Mouse (Mus musculus) urinary bladder, postnatal 10 days (tissue): ENCODE results near the gene Arid5b.

Source experiments
- DNase-seq: peaks from one replicate; pipeline ENCODE4 v3.0.0; 2022; ENCODE audit warnings: low spot score

The Arid5b gene

DNA sequence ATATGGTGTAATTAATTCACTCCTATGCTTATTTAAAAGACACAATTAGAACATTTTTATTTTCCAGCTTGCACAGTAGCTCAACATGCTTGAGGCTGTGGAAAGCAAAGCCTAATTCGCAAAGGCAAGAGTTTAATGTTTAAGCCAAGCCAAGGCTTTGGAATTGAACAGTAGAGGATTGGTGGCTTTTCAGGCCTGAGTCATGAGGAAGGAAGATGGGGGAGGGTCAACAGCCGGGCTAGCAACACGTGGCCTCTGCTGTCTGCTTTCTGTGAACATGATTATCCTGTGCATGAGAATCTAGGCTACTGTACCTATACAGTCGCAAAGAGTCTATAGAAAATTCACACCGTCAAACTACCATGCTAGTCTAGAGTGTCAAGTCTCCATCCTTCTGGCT is 9.9 kb downstream of the Arid5b start:
- no peak for DNase-seq

DNA sequence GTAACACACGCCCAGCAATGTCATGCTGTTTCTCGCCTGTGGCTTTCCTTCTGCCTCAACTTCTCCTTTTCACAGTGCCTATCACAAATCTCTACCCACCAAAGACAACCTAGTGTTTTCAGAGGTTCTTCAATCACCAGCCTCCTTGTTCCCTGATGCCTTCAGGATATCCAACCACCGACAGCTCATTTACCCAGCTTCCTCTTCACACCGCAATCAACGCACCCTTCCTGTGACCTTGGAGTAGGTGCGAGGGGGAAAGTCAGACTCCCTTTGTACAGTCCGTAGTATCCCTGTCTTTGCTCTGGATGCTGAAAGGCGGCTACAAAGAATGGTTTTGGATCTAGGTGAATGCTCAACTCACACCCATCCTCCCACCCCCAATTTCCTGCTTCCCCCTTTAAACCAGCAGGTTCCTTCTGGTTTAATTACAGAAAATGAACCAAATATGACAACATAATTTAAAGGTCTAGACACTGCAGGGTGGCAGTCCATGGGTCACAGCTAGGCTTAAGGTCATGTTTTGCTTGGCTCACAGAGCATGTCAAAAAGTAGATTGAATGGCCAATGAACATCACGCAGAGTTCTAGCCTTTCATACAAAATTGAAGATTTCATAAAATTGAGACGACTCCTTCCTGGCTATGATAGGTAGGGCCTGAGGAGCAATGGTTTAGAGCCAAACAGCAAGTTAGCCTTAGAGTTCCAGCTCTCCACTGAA is 14.4 kb downstream of the Arid5b start:
- DNase-seq: no peak

- DNase-seq: no peak
Observed at GRCm38 (mm10) chr10:68263296-68263968, 15.1 kb downstream of the Arid5b start.

DNA sequence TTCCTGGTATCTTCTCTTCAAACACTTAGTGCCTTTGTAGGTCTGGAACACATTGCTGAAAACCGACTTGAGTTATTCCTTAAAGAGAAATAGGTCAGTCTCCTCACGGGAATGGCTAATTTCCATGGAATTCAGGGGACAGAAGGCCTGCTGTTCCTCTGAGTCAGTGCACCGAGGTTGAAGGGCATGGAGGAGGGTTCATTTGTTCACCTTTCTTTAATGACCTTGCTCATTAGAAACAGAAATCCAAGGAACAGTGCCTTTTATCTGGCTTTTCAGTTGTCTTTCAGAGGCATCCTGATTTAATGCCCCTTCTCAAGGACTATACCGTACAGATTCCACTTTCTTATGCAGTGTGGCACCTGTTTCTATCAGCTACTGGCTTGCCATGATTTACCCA is 18.9 kb downstream of the Arid5b start:
- no peak for DNase-seq

- DNase-seq: no peak
Observed at GRCm38 (mm10) chr10:68257358-68258056, 21.0 kb downstream of the Arid5b start.

DNA sequence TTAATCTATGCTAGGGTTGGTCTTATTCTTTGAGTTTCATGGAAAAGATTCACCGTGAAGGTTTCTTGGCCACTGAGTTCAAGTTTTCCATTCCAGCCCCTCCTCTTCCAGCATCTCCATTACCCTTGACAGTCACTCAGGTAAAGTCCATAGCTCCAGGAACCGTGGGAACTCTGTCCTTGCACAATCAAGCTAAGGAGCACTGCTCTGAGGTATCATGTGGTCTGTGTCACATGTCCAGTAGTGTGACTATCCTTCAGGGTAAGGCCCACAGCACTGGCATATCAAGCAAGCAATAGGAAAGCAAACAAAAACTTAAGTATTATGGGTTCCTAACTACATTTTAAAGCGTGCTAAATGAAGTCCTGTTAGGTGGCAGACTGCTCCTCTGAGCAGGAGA is 22.4 kb downstream of the Arid5b start:
- DNase-seq: no peak

GRCm38 (mm10) chr10:68253452-68254117 is 25.0 kb downstream of the Arid5b start:
- DNase-seq: no peak

DNA sequence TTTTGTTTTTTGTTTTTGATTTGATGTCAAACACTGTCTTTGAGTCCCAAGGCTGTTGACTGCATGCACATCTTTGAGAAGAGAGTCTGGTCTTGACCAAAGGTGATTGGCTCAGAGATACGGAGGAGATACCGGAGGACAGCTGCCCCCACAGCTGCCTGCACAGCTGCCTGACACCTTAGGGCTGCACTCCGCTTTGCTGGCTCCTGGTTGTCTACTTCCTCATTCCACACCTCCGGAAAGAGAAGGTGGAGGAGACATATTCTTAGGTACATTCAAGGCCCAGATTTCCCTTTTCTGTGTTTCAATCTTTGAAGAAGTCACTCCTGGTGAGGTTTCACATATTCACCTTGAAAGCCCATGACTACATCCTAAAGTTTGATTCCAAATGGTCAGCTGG is 25.9 kb downstream of the Arid5b start:
- no peak for DNase-seq

DNA sequence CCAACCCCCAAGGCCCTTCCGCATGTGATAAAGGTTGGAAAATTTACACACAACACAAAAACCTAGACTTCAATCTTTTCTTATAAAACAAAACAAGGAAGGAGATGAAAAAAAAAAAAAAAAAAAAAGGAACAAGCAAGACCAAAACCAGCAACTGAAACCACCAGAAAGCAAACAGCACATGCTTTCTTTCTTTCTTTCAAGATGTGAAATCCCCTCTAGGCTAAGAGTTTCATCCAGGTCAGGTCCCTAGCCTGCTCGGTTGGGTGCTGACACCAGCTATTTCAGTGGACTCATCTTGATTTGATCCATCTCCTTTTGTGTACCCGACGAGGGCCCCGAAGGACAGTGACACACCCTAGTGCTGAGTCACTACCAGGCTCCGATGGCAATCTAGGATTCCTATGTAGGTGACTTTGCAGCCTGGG is 29.2 kb downstream of the Arid5b start:
- no peak for DNase-seq

DNA sequence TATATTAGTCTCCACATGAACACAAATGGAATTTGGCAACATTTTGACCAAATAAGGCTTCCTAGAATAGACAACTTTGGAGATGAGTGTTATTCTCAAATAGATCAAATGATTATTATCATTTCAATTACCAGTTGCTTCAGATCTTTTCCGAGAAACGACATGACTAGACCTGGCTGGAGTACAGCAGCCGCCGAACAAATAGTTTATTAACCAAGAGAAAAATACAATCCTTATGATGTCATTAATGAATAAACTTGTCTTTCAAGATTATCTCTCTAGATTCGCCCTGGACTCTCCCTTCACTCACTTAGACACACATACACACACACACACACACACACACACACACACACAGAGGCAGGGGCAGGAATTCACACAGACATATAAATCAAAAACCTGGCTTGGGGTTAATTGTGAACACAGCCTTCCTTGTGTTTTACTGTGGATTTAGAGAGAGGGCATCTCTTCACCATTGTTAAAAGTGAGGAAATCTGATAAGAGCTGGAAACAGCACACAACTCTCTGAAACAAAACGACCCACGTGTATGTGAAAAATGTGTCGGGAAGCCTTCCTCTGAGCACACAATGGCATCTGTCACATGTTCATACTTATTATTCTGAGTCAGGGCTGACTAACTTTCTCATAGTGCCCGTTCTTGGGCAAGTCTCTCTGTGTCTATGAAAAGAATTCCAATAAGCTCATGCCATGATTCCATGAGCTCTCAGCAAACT is 30.1 kb downstream of the Arid5b start:
- no peak for DNase-seq

DNA sequence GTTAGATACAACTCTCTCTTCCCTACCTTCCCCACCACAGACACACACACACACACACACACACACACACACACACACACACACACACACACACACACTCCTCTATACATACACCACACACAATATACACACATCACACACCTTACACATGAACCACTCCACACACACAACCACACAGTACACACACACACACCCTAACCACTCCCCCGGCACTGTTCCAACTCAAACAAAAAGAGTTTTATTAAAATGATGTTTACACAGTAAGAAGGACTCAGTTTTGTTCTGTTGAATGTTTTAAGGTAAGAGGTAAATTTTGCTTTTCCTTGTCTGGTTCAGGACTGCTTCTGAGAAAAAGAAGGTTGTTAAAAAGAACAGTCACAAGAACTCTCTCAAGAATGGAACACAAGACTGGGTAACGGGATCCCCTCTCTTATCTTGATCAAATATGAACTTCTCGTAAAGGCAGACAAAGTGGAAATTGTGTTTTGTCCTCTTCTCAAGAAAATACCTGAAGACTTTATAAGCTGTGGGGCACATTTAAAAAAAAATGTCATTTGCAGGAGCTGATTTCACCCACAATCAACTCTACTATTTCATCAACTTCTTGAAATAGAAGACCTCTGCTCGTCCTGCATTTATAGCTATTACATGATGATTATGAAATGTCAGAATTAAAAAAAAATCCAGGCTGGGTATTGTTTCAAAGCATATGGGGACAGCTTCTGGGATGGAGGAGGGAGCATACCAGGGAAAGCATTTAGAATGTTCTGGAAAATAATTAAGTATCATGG is 30.9 kb downstream of the Arid5b start:
- no peak for DNase-seq

DNA sequence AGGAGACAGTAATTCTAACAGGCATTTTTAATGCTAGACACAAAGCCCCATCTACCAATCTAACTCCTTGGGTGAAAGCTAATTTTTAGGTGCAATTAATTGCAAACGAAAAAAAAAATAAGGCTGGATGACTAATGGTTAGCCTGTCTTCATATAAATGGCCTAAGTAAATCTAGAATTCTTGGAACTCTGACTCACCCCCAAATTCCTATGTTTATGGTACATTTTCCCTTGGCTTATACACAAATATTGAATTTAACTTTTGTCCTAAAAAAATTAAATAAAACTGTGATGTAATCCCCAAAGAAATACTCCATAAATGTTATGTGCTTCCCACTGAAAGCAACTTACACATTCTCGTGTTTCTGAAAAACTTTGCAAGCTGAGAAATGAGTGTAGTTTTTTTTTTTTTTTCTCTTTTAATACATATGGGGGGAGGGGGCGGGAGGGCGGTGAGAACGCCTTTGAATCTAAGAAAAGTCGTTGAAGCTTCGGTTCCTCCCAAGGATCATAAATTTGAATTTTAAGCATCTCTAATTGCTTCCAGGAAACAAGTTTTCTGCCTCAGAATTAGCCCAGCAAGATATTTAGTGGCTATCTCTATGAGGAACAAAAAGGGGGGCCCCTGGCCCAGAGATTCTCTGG is 31.8 kb downstream of the Arid5b start:
- no peak for DNase-seq

- no peak for DNase-seq
Observed at GRCm38 (mm10) chr10:68240804-68241485, 37.6 kb downstream of the Arid5b start.

DNA sequence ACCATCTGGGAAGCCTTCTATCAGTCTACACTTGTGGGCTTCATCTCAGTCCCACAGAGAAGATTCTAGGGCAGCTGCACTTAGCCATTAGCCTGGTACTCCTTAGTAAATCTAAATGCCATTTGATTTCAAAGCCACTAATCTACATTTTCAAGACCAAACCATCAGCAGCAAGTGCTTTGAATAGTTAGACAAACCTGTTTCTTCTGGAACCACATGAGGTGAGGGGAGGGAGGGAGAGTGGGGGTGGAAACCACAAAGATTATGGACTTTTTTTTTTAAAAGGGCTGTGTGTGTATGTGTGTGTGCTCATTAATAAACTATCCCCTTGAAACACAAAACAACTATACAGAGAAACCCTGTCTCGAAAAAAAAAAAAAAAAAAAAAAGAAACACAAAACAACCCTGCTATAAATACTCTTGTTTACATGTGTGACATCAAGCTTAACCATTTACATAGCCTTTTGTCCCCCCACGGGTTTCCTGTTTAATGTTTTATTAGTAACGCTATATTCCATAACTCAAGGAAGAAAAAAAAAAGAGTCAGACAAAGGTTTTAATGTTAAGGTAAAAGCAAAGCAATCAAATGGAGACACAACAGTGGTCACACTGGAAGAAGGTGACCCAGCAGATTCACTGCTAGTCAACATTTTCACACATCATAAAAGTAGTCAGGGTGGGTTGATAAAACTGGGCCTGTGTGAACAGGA is 38.3 kb downstream of the Arid5b start:
- no peak for DNase-seq

DNA sequence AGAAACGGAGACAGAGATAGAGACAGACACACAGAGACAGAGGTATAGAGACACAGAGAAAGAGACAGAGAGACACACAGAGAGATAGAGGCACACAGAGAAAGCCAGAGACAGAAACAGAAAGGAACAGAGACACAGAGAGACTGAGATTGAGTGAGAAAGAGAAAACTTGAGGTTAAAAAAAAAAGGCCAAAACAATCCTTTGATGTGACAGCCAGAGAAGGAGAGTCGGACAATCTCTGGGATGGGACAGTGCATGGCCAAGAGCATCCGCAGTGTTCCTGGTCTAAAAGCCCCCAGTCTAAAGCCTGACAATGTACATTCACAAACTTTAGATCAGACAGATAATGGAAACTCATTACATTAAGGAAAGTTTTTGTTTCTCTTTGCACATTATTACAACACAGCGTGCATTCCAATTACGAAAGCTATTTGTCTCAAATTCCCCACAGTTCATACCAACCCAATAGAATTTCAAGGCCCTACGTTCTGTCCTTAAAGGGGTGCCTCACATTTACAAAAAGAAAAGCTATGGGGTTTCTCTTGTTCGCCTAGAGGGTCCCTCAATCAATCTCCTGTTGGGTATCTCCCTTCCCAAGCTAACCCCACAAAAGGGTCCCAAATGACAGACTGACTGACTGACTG is 39.0 kb downstream of the Arid5b start:
- DNase-seq: no peak

DNA sequence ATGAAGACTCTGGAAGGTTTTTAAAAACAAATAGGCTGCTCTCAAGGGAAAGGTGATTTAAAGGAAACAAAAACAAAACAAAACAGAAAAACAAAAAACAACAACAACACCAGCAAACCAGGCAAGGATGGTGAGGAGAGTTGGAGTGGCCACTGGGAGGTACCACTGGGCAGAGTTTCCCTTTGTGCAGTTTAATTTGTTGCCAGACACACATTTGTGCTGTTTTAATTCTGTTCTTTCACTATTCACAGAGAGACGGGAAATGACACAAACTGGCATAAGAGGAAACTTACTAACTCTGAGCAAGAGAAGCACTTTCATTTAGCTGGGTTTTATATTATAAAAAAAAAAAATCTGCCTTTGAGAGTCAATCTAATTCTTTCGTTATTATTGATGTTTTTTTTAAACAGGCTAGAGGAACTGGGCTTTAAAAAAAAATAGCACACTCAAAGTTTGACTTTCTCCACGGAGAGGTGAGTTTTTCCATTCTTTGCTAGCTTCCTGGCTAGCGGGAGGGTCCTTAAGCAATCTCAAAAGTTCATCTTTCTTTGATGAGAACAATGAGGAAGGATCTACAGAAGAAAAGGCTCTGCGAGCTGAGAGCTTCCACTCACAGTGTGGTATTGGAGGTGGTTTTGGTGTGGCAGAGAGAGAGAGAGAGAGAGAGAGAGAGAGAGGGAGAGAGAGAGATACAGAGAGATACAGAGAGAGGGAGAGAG is 39.7 kb downstream of the Arid5b start:
- DNase-seq: no peak

DNA sequence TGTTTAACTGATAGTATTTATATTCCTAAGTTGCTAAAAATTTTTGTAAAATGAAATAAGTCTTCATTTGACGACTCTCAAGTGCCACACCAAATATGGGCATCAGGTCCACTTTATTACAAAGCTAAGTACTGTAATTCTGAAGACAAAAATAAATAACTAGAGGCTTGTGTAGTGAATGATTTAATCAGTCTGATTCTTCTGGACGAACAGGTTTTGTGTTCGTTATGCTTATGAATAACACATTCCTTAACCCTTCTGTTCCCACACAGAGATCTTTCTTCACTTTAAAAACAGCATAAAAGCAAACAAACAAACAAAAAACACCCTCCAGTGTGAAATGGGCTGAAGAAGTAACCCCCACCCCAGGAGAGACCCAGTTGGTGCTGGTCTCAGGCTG is 40.4 kb downstream of the Arid5b start:
- no peak for DNase-seq

GRCm38 (mm10) chr10:68236956-68237455 is 41.5 kb downstream of the Arid5b start:
- no peak for DNase-seq
